Mouse (Mus musculus) stomach, embryonic 16.5 days (tissue): ENCODE measurements at regions not wholly inside any gene's neighbourhood (a gene's known extent, or its start where the extent isn't known, plus 50 kb on each side); places are given as distances from the start of the nearest gene placed in this dataset.

Experiments used
- ATAC-seq: fragments of 200-750 bp; cut with Nextera tagmentation; 2 replicates; pipeline ENCODE4 v1.8.0; 2017; ENCODE audit warnings: moderate number of reproducible peaks, moderate TSS enrichment; ENCODE audit not compliant: insufficient read depth, low FRiP score
- H3K27ac ChIP-seq: fragments of 300-500 bp; sonication (generic); 2 replicates; pipeline ENCODE4 v1.5.1; 2014; ENCODE audit warnings: low read length
- H3K27me3 ChIP-seq: fragments of 300-500 bp; sonication (generic); 2 replicates; pipeline ENCODE4 v1.6.1; 2014; ENCODE audit warnings: low read length, control low read depth, mixed read lengths; ENCODE audit not compliant: control insufficient read depth, insufficient read depth
- H3K36me3 ChIP-seq: fragments of 300-500 bp; sonication (generic); 2 replicates; pipeline ENCODE4 v1.6.1; 2014; ENCODE audit warnings: low read length; ENCODE audit not compliant: control insufficient read depth, insufficient read depth
- H3K4me1 ChIP-seq: fragments of 300-500 bp; sonication (generic); 2 replicates; pipeline ENCODE4 v1.6.1; 2014; ENCODE audit warnings: low read length, control low read depth, mixed read lengths; ENCODE audit not compliant: control insufficient read depth, insufficient read depth
- H3K4me2 ChIP-seq: fragments of 300-500 bp; sonication (generic); 2 replicates; pipeline ENCODE4 v1.6.1; 2014; ENCODE audit warnings: low read depth, low read length, mixed read lengths
- H3K4me3 ChIP-seq: fragments of 300-500 bp; sonication (generic); replicated peaks from 2 replicates; pipeline ENCODE4 v1.5.1; 2014; ENCODE audit warnings: mild to moderate bottlenecking, low read length
- H3K9ac ChIP-seq: fragments of 300-500 bp; sonication (generic); 2 replicates; pipeline ENCODE4 v1.6.1; 2014; ENCODE audit warnings: low read length
- H3K9me3 ChIP-seq: fragments of 300-500 bp; sonication (generic); replicated peaks from 2 replicates; pipeline ENCODE4 v1.6.1; 2016; ENCODE audit warnings: low read length, control low read depth; ENCODE audit not compliant: control insufficient read depth
- WGBS: fragments of 180-500 bp; shearing (Covaris S2); extraction: QIAGEN DNeasy Blood & Tissue Kit; methylation state at CpG from one replicate; pipeline ENCODE4 v1.1.7; 2014; 5-methylcytosine and 5-hydroxymethylcytosine counted together

DNA sequence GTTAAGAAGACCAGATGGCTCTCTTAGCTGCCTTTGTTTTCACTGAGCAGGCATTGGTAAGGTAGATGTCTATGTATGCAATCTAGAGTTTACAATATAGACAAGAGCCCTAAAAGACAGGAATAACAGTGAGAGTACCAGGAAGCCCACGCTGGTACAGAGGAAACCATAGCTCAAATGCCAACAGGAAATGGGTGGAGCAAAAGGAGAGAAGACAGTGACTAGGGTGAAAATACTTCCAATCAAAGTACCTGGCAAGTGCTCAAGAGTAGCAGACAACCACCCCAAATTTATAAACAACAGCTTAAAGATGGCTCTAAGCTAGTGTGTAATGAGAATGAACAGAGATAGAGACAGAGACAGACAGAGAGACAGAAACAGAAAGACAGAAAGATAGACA, 151.5 kb upstream of the Negr1 start:
- no peaks in the 10 kb centered on the region for H3K27me3 ChIP-seq
- ATAC-seq: no peak
- 44% methylated on average over 1 of the region's 1 CpGs for WGBS

DNA sequence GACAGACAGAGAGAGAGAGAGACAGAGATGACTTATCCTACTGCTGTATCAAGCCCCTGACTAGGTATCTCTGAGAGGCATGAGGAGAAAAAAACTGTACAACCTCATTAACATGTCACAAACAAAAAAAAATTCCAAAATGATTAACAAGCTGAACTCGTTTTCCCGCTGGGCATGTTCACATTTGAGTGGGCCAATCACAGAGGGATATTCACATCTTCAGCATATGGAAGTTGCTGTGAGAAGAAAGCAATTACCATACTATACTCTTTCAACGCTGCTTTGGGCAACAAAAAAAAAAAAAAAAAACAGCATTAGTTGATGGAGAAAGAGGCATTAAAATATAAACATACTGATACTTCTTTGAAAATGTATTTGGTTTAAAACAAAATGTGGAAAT, 148.8 kb upstream of the Negr1 start:
- Histone ChIP-seq H3K4me3 (no peak overlapping the region), H3K9me3 (no peaks in the 10 kb centered on the region), H3K27ac (no peak overlapping the region), H3K36me3 (no peaks in the 10 kb centered on the region), H3K4me1 (no peaks in the 10 kb centered on the region), H3K27me3 (no peaks in the 10 kb centered on the region), H3K4me2 (no peak overlapping the region), H3K9ac (no peak overlapping the region)
- WGBS: 76% methylated on average over 3 of the region's 3 CpGs
- no peak for ATAC-seq

More for the DNA sequence above, 151.5 kb upstream of the Negr1 start:
- Histone ChIP-seq H3K4me1 (no peaks in the 10 kb centered on the region), H3K9me3 (no peaks in the 10 kb centered on the region), H3K36me3 (no peaks in the 10 kb centered on the region), H3K4me2 (no peak overlapping the region), H3K4me3 (no peak overlapping the region), H3K9ac (no peak overlapping the region), H3K27ac (no peak overlapping the region)

DNA sequence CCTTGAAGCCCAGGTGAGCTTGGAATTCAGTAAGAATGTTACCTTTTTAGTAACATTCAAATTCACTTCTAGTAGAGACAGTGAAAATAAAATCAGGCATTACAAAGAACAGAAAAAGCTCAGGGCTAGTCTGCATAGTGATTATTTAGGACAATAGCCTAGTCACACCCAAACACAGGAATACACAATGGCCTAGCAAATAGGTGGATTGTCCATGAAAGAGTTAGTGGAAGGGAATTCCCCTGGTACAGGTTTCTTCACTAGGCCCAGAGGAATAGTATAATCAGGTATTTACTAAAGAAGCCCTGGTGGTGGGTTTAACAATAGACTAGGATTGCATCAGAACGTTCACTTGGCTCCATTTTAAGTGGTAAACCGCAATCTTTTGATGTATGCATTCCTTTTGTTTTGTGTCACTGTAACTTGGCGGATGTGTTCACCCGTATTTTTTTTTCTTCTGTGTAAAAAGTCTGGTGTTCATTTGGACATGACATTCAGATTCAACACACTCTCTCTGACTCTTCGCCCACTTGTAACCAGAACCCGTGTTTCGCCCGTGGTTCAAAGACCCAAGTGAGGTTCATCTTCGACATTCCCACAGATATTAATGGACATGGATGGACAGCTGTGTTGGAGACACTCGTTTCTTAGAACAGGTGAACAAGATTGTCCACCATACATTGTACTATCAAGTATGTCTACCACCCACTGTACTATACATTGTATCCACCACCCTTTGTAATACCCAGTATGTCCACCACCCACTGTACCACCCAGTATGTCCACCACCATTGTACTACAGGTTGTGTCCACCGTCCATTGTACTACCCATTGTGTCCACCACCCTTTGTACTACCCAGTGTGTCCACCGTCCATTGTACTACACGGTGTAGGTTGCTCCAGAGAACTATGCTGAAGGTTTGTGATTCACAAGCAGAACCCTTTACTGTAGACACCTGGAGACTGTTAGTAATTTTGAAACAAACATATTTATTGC, 146.9 kb upstream of the Negr1 start:
- Histone ChIP-seq H3K36me3 (no peaks in the 10 kb centered on the region), H3K9ac (no peak overlapping the region), H3K4me1 (no peaks in the 10 kb centered on the region), H3K4me2 (no peak overlapping the region), H3K4me3 (no peak overlapping the region), H3K9me3 (no peaks in the 10 kb centered on the region), H3K27me3 (no peaks in the 10 kb centered on the region), H3K27ac (no peak overlapping the region)
- no peak for ATAC-seq
- 87% methylated on average over 13 of the region's 13 CpGs for WGBS

DNA sequence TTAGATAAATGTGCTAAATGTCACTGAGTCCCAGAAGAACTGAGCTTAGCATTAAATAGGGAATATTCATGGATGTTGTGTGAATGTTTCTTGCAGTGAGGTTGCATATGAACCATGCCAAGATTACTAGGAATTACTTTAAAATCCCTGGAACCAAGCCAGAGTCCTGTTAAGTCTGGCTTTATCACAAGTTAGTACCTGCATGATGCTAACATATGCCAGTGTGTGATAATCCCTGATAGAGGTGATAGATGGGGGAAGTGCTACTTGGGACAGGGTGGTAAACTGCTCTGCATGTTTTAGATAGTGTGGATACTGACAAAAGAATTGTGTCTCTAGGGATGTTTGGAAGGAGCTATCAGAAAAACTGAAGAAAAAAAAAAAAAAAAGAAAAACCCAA, 143.5 kb upstream of the Negr1 start:
- Histone ChIP-seq H3K36me3 (no peaks in the 10 kb centered on the region), H3K27ac (no peak overlapping the region), H3K4me3 (no peak overlapping the region), H3K9ac (no peak overlapping the region), H3K4me1 (no peaks in the 10 kb centered on the region), H3K4me2 (no peak overlapping the region), H3K27me3 (no peaks in the 10 kb centered on the region), H3K9me3 (no peaks in the 10 kb centered on the region)
- ATAC-seq: no peak

DNA sequence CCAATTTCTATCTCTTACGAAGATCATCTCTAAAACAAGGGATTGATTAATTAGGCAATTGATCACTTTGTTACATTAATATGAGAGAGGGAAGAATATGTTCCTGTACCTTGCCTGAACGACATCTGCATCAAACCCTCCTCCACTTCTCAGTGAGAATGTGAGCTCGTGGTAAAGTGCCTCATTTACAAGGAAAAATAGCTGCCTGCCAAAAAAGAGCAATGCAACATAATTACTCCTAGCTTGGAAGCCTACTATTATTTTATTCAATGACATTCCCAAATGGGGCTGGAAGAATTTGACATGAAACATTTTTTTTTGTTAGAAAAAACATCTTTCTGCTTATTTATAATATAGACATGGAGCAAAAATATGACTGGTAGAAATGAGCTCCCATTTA, 138.5 kb upstream of the Negr1 start:
- Histone ChIP-seq H3K36me3 (no peaks in the 10 kb centered on the region), H3K9ac (no peak overlapping the region), H3K27ac (no peak overlapping the region), H3K4me2 (no peak overlapping the region), H3K9me3 (no peaks in the 10 kb centered on the region), H3K27me3 (no peaks in the 10 kb centered on the region), H3K4me3 (no peak overlapping the region), H3K4me1 (no peaks in the 10 kb centered on the region)
- no peak for ATAC-seq
- 61% methylated on average over 3 of the region's 3 CpGs for WGBS

DNA sequence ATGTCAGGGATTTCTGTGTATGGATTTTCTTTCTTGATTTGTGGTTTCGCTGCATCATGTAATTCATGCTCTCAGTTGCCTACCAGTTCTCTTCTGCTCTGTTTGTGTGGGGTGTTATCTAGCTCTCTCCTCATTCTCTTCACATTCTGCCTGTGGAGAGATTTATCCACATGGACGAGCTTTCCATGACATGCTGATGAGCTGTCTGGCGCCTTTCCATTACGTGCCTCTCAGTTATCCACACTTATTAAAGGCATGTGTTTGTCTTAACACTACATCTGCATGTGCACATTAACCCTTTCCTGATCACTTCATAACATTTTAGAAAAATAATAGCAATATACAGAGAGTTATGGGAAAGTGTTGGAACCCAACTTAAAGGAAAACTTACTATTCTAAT, 106.6 kb upstream of the Negr1 start:
- Histone ChIP-seq H3K9me3 (no peaks in the 10 kb centered on the region), H3K9ac (no peak overlapping the region), H3K4me2 (no peak overlapping the region), H3K27me3 (no peaks in the 10 kb centered on the region), H3K36me3 (no peaks in the 10 kb centered on the region), H3K4me1 (no peaks in the 10 kb centered on the region), H3K4me3 (no peak overlapping the region), H3K27ac (no peak overlapping the region)
- no peak for ATAC-seq
- WGBS: 61% methylated on average over 4 of the region's 4 CpGs

DNA sequence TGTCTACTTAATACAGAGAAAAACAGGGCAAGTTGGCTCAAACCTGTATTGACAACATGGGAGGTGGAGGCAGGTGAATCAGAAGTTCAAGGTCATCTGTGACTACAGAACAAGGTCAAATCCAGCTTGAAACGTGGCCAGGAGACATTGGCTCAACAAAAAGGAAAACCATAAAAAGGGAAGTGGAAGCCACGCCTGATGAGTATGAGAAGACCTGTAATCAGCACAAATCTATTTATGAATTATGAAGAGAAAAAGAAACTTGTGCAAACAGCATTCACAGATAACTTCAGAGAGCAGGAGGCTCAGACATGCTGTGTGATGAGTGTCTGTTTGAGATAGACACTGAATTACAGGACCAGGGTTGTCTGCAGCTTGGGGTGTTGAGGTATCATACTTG, 98.3 kb upstream of the Negr1 start:
- 69% methylated on average over 2 of the region's 2 CpGs for WGBS
- Histone ChIP-seq H3K27me3 (no peaks in the 10 kb centered on the region), H3K9me3 (no peaks in the 10 kb centered on the region), H3K9ac (no peak overlapping the region), H3K4me1 (no peaks in the 10 kb centered on the region), H3K36me3 (no peaks in the 10 kb centered on the region), H3K27ac (no peak overlapping the region), H3K4me2 (no peak overlapping the region), H3K4me3 (no peak overlapping the region)
- ATAC-seq: no peak

DNA sequence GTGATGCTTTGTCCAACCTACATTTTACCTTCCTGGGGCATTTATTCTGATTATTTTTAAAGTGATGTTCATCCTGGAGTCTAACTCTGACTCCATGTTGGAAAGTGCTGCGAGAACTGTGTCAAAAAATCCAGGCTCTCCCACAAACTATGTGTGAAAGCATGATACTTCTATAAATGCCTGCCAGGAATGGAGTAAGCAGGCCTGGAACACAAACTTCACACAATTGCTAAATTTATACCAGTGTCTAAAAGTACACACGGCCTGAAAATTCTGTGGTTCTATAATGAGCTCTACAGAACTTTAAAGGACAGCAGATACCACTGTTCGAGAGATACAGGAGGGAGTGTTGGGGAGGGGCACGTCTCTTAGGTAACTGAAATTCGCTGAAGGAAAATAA, 96.0 kb upstream of the Negr1 start:
- Histone ChIP-seq H3K4me1 (no peaks in the 10 kb centered on the region), H3K9me3 (no peaks in the 10 kb centered on the region), H3K4me3 (no peak overlapping the region), H3K36me3 (no peaks in the 10 kb centered on the region), H3K27me3 (no peaks in the 10 kb centered on the region), H3K27ac (no peak overlapping the region), H3K4me2 (no peak overlapping the region), H3K9ac (no peak overlapping the region)
- no peak for ATAC-seq
- WGBS: 70% methylated on average over 5 of the region's 5 CpGs

DNA sequence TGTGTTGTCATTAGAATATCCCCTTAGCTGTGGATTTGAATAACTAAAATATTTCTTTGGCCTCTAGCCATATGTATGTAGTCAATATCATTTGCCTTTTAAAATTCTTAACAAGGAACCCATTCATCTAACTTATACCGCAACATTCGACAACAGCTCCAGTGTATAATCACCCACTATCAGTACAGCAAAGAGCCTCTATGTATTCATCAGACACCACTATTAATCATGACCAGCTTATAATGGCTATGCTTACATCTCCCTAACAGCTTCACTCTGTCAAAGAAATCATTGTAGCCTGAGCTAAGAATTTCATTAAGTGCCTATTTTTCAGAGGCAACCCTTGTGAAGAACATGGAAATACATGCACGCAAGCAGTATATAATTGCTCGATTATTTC, 88.9 kb upstream of the Negr1 start:
- no peak for ATAC-seq
- H3K9me3 ChIP-seq: no peaks in the 10 kb centered on the region
- no peaks in the 10 kb centered on the region for H3K4me1 ChIP-seq
- H3K4me3 ChIP-seq: no peak overlapping the region
- no peaks in the 10 kb centered on the region for H3K36me3 ChIP-seq
- no peak overlapping the region for H3K9ac ChIP-seq
- WGBS: 77% methylated on average over 4 of the region's 4 CpGs
- no peaks in the 10 kb centered on the region for H3K27me3 ChIP-seq
- no peak overlapping the region for H3K4me2 ChIP-seq
- H3K27ac ChIP-seq: no peak overlapping the region
